Mouse (Mus musculus) CH12.LX (cell line): ENCODE results near the gene Nhlh1. TPM values are rescaled to one million over a fixed set of nuclear protein-coding genes. Genes with fewer than 3 reads are reported as not detected.

Experiments
- DNase-seq: peaks from one replicate; pipeline ENCODE4 v3.0.0-alpha.2; 2013; ENCODE audit errors: extremely low read depth
- H3K27ac ChIP-seq: 2 replicates; pipeline ENCODE4 v1.5.1; 2012; ENCODE audit warnings: low read depth, mild to moderate bottlenecking, control low read depth, moderate library complexity; ENCODE audit not compliant: insufficient read depth
- H3K27me3 ChIP-seq: replicated peaks from 2 replicates; pipeline ENCODE3; 2012; ENCODE audit warnings: inconsistent platforms
- H3K36me3 ChIP-seq, 2 experiments: replicated peaks in 1 of 2; 2 replicates each; pipeline versions ENCODE3 to v1.6.1; 2012; ENCODE audit warnings: inconsistent platforms in 1 of 2, low read length in 1 of 2, mild to moderate bottlenecking in 1 of 2, mixed read lengths in 1 of 2, moderate library complexity in 1 of 2; ENCODE audit not compliant: control insufficient read depth in 1 of 2, insufficient read depth in 1 of 2
- H3K4me1 ChIP-seq, 2 experiments: 2 replicates each; pipeline ENCODE4 v1.6.1; 2012; ENCODE audit warnings: inconsistent platforms in 1 of 2, moderate library complexity in 1 of 2; ENCODE audit not compliant: insufficient read depth in 2 of 2, control insufficient read depth in 1 of 2
- H3K4me2 ChIP-seq: 2 replicates; pipeline ENCODE4 v1.6.1; 2012; ENCODE audit warnings: low read depth, mild to moderate bottlenecking, control low read depth; ENCODE audit not compliant: poor library complexity, insufficient read depth, severe bottlenecking
- H3K4me3 ChIP-seq, 3 experiments: fragments of 150-350 bp in 1 of 3; sonication (generic) in 1 of 3; replicated peaks in 1 of 3; 2 replicates each; pipeline versions ENCODE3 to v1.5.1; 2011 to 2012; ENCODE audit warnings: low read depth in 2 of 3, low read length in 2 of 3, mild to moderate bottlenecking in 2 of 3, moderate library complexity in 2 of 3, control low read depth in 1 of 3, improper control_type of control experiment in 1 of 3, inconsistent platforms in 1 of 3, mixed read lengths in 1 of 3; ENCODE audit not compliant: poor library complexity in 1 of 3
- H3K79me2 ChIP-seq: replicated peaks from 2 replicates; pipeline ENCODE4 v1.6.1; 2012; ENCODE audit warnings: mild to moderate bottlenecking, moderate library complexity; ENCODE audit not compliant: control insufficient read depth, poor library complexity, insufficient read depth, severe bottlenecking; ENCODE audit errors: extremely low read depth
- H3K9ac ChIP-seq: 2 replicates; pipeline ENCODE4 v1.6.1; 2012; ENCODE audit warnings: low read depth, mild to moderate bottlenecking, control low read depth, moderate library complexity; ENCODE audit not compliant: insufficient read depth
- H3K9me3 ChIP-seq: replicated peaks from 2 replicates; pipeline ENCODE3; 2012; ENCODE audit warnings: low read length, inconsistent platforms, mixed read lengths
- CHD1 ChIP-seq: IDR thresholded peaks from 2 replicates; pipeline ENCODE4 v1.6.1; 2012; ENCODE audit warnings: low read depth, low read length, improper control_type of control experiment, inconsistent platforms
- E2F4 ChIP-seq: IDR thresholded peaks from 2 replicates; pipeline ENCODE4 v1.6.1; 2011; ENCODE audit warnings: low read depth, low read length, improper control_type of control experiment; ENCODE audit not compliant: insufficient replicate concordance
- ELF1 ChIP-seq: IDR thresholded peaks from 2 replicates; pipeline ENCODE4 v1.6.1; 2014; ENCODE audit warnings: low read depth, mild to moderate bottlenecking, inconsistent platforms, low read length, improper control_type of control experiment
- ETS1 ChIP-seq: conservative IDR thresholded peaks from 2 replicates; pipeline ENCODE4 v1.6.1; 2012; ENCODE audit warnings: low read depth, mild to moderate bottlenecking, inconsistent platforms, low read length, improper control_type of control experiment, moderate library complexity
- JUND ChIP-seq: conservative IDR thresholded peaks from 2 replicates; pipeline ENCODE4 v1.6.1; 2011; ENCODE audit warnings: low read depth, low read length, improper control_type of control experiment
- MAX ChIP-seq: IDR thresholded peaks from 2 replicates; pipeline ENCODE4 v1.6.1; 2011; ENCODE audit warnings: low read length, improper control_type of control experiment
- MAZ ChIP-seq: IDR thresholded peaks from 2 replicates; pipeline ENCODE4 v1.6.1; 2012; ENCODE audit warnings: low read depth, mild to moderate bottlenecking, inconsistent platforms, low read length, improper control_type of control experiment, moderate library complexity
- NRF1 ChIP-seq: IDR thresholded peaks from 2 replicates; pipeline ENCODE4 v1.6.1; 2014; ENCODE audit warnings: low read depth, mild to moderate bottlenecking, inconsistent platforms, low read length, improper control_type of control experiment, moderate library complexity
- PAX5 ChIP-seq: IDR thresholded peaks from 2 replicates; pipeline ENCODE4 v1.6.1; 2012; ENCODE audit warnings: low read length, inconsistent platforms, mixed read lengths
- POLR2A ChIP-seq: IDR thresholded peaks from 2 replicates; pipeline ENCODE4 v1.6.1; 2011; ENCODE audit warnings: low read depth, mild to moderate bottlenecking, improper control_type of control experiment, low read length
- RCOR1 ChIP-seq: conservative IDR thresholded peaks from 2 replicates; pipeline ENCODE4 v1.6.1; 2012; ENCODE audit warnings: low read depth, mild to moderate bottlenecking, inconsistent platforms, low read length, improper control_type of control experiment
- SIN3A ChIP-seq: IDR thresholded peaks from 2 replicates; pipeline ENCODE4 v1.6.1; 2012; ENCODE audit warnings: low read length, improper control_type of control experiment, inconsistent platforms
- SMC3 ChIP-seq: IDR thresholded peaks from 2 replicates; pipeline ENCODE4 v1.6.1; 2011; ENCODE audit warnings: low read depth, low read length, improper control_type of control experiment
- UBTF ChIP-seq: IDR thresholded peaks from 2 replicates; pipeline ENCODE4 v1.6.1; 2012; ENCODE audit warnings: low read depth, mild to moderate bottlenecking, inconsistent platforms, low read length, improper control_type of control experiment, moderate library complexity
- USF2 ChIP-seq: conservative IDR thresholded peaks from 2 replicates; pipeline ENCODE4 v1.6.1; 2011; ENCODE audit warnings: low read depth, low read length, improper control_type of control experiment
- ZC3H11A ChIP-seq: IDR thresholded peaks from 2 replicates; pipeline ENCODE4 v1.6.1; 2012; ENCODE audit warnings: low read depth, mild to moderate bottlenecking, inconsistent platforms, low read length, improper control_type of control experiment
- ZKSCAN1 ChIP-seq: IDR thresholded peaks from 2 replicates; pipeline ENCODE4 v1.6.1; 2012; ENCODE audit warnings: low read depth, inconsistent platforms, low read length, improper control_type of control experiment, borderline replicate concordance
- ZNF384 ChIP-seq: IDR thresholded peaks from 2 replicates; pipeline ENCODE4 v1.6.1; 2012; ENCODE audit warnings: low read depth, low read length, improper control_type of control experiment, inconsistent platforms
- dilution Hi-C: fragments of 300-500 bp; cut with MboI; formaldehyde crosslinking; loops from 2 replicates; pipeline ENCODE4 v1.14.3; 2020; ENCODE audit warnings: low sequenced_read_pairs; ENCODE audit not compliant: extremely low pct_unique_long_range_greater_than_20kb, extremely low pct_ligation_motif_present
- in situ Hi-C: fragments of 300-500 bp; cut with MboI; formaldehyde crosslinking; loops from 3 replicates; pipeline ENCODE4 v1.14.3; 2019; ENCODE audit warnings: low sequenced_read_pairs, low pct_ligation_motif_present, low pct_unique_long_range_greater_than_20kb, mixed read lengths
- polyA plus RNA-seq: library from polyadenylated mRNA; unstranded; fragments of >175 nt; gene quantifications from 2 replicates; pipeline ENCODE4 v1.2.1, GENCODE M21; 2012; ENCODE audit warnings: low read depth; ENCODE audit not compliant: insufficient read length
- total RNA-seq, 2 experiments: library from RNA; depleted of rRNA; stranded (reverse); fragments of 300-350 nt in 1 of 2; fragments of >200 nt in 1 of 2; gene quantifications; 2 replicates each; pipeline ENCODE4 v1.2.3; 2012 to 2014

Gene Nhlh1
- total and polyA plus RNA-seq, 3 experiments = not detected

- dilution Hi-C loops (no loop called here), in situ Hi-C loops (no loop called here)
These were observed 46.2 kb upstream of the Nhlh1 start for GRCm38 (mm10) chr1:172103619-172104018.

GRCm38 (mm10) chr1:172099325-172100033 is 42.1 kb upstream of the Nhlh1 start:
- DNase-seq = no peak
- Histone ChIP-seq H3K4me2 (no peak overlapping the region), H3K9me3 (no peaks in the 10 kb centered on the region), H3K36me3 (peaks cover 59 to 86% of the 10 kb centered on the region in 2 experiments), H3K27ac (no peak overlapping the region), H3K4me1 (no peaks in the 10 kb centered on the region), H3K27me3 (no peaks in the 10 kb centered on the region), H3K4me3 (no peak overlapping the region), H3K9ac (no peak overlapping the region), H3K79me2 (no peaks in the 10 kb centered on the region)
- TF ChIP-seq USF2 (no peak), ZKSCAN1 (no peak), NRF1 (no peak), UBTF (no peak), SIN3A (no peak), JUND (no peak), ELF1 (no peak), ETS1 (no peak), PAX5 (no peak), CHD1 (no peak), RCOR1 (no peak), MAZ (no peak), E2F4 (no peak), ZNF384 (no peak), SMC3 (no peak), MAX (no peak)
- dilution Hi-C loops (no loop called here), in situ Hi-C loops (no loop called here)

More at GRCm38 (mm10) chr1:172103619-172104018, 46.2 kb upstream of the Nhlh1 start:
- TF ChIP-seq POLR2A (no peak), E2F4 (no peak), ZC3H11A (no peak)
- Histone ChIP-seq H3K27me3 (no peaks in the 10 kb centered on the region), H3K4me2 (no peak overlapping the region), H3K36me3 (peaks cover 76 to 94% of the 10 kb centered on the region in 2 experiments), H3K9me3 (no peaks in the 10 kb centered on the region), H3K9ac (no peak overlapping the region), H3K4me3 (no peak overlapping the region), H3K4me1 (no peaks in the 10 kb centered on the region), H3K79me2 (no peaks in the 10 kb centered on the region), H3K27ac (no peak overlapping the region)
- no peak for DNase-seq
